Mouse (Mus musculus) liver, adult 2 months (tissue): ENCODE results near the gene Sf1. TPM values are rescaled to one million over a fixed set of nuclear protein-coding genes. Genes with fewer than 3 reads are reported as not detected.

Source experiments
- DNase-seq: peaks from one replicate; pipeline ENCODE4 v3.0.0-alpha.2; 2011; ENCODE audit warnings: low read depth, low spot score; ENCODE audit errors: extremely low read depth
- H3K27ac ChIP-seq: fragments of 200-500 bp; replicated peaks from 2 replicates; pipeline ENCODE4 v1.5.1; 2012; ENCODE audit warnings: low read depth, mild to moderate bottlenecking, control low read depth, inconsistent platforms, low read length; ENCODE audit not compliant: insufficient read depth
- H3K27me3 ChIP-seq: fragments of 200-500 bp; 2 replicates; pipeline ENCODE4 v1.6.1; 2012; ENCODE audit warnings: mild to moderate bottlenecking, moderate library complexity, low read length, inconsistent platforms; ENCODE audit not compliant: control insufficient read depth, insufficient read depth
- H3K36me3 ChIP-seq: fragments of 200-500 bp; 2 replicates; pipeline ENCODE4 v1.6.1; 2012; ENCODE audit warnings: low read length, inconsistent platforms; ENCODE audit not compliant: control insufficient read depth, insufficient read depth
- H3K4me1 ChIP-seq: fragments of 200-500 bp; 2 replicates; pipeline ENCODE4 v1.6.1; 2011; ENCODE audit warnings: low read length; ENCODE audit not compliant: control insufficient read depth, insufficient read depth
- H3K4me3 ChIP-seq: fragments of 200-500 bp; 2 replicates; pipeline ENCODE4 v1.5.1; 2011; ENCODE audit warnings: low read depth, mild to moderate bottlenecking, control low read depth, low read length, moderate library complexity; ENCODE audit not compliant: insufficient read depth
- H3K79me2 ChIP-seq: fragments of 200-500 bp; 2 replicates; pipeline ENCODE4 v1.6.1; 2012; ENCODE audit warnings: inconsistent platforms, mild to moderate bottlenecking, low read length, moderate library complexity; ENCODE audit not compliant: control insufficient read depth, insufficient read depth
- H3K9ac ChIP-seq: fragments of 200-500 bp; 2 replicates; pipeline ENCODE4 v1.6.1; 2012; ENCODE audit warnings: low read depth, mild to moderate bottlenecking, control low read depth, inconsistent platforms, low read length
- CTCF ChIP-seq: fragments of 200-500 bp; IDR thresholded peaks from 2 replicates; pipeline ENCODE4 v1.5.1; 2011; ENCODE audit warnings: low read depth, low read length, control low read depth
- POLR2A ChIP-seq: fragments of 200-500 bp; IDR thresholded peaks from 2 replicates; pipeline ENCODE4 v1.6.1; 2011; ENCODE audit warnings: low read length, control low read depth; ENCODE audit not compliant: insufficient read depth; ENCODE audit errors: extremely low read depth
- WGBS: fragments of 180-500 bp; shearing (Covaris S2); methylation state at CpG from one replicate; pipeline ENCODE4 v1.1.7; 2018; 5-methylcytosine and 5-hydroxymethylcytosine counted together
- polyA plus RNA-seq: library from polyadenylated mRNA; depleted of rRNA; stranded (reverse); fragments of >200 nt; gene quantifications from 2 replicates; pipeline ENCODE4 v1.2.3, GENCODE M21; 2012
- total RNA-seq: library from RNA; depleted of rRNA; stranded (reverse); fragments of >200 nt; gene quantifications from 2 replicates; pipeline ENCODE4 v1.2.3, GENCODE M21; 2014

Gene Sf1
- total and polyA plus RNA-seq, 2 experiments: 28.5 to 62.8 TPM

GRCm38 (mm10) chr19:6385419-6385818 is 21.9 kb downstream of the Sf1 start:
- 85% methylated on average over 5 of the region's 5 CpGs for WGBS
- no peak overlapping the region for H3K4me3 ChIP-seq

GRCm38 (mm10) chr19:6385821-6386220 is 22.3 kb downstream of the Sf1 start:
- no peaks in the 10 kb centered on the region for H3K36me3 ChIP-seq
- H3K4me3 ChIP-seq: no peak overlapping the region
- DNase-seq: no peak
- H3K79me2 ChIP-seq: no peaks in the 10 kb centered on the region
- H3K9ac ChIP-seq: no peak overlapping the region
- TF ChIP-seq CTCF (no peak), POLR2A (no peak)
- no peaks in the 10 kb centered on the region for H3K27me3 ChIP-seq
- H3K27ac ChIP-seq: no peak overlapping the region
- WGBS: 79% methylated on average over 7 of the region's 7 CpGs
- H3K4me1 ChIP-seq: no peaks in the 10 kb centered on the region

More at GRCm38 (mm10) chr19:6385419-6385818, 21.9 kb downstream of the Sf1 start:
- TF ChIP-seq CTCF (no peak), POLR2A (no peak)
- Histone ChIP-seq H3K9ac (no peak overlapping the region), H3K79me2 (no peaks in the 10 kb centered on the region), H3K27me3 (no peaks in the 10 kb centered on the region), H3K36me3 (no peaks in the 10 kb centered on the region), H3K27ac (no peak overlapping the region), H3K4me1 (no peaks in the 10 kb centered on the region)
- no peak for DNase-seq

DNA sequence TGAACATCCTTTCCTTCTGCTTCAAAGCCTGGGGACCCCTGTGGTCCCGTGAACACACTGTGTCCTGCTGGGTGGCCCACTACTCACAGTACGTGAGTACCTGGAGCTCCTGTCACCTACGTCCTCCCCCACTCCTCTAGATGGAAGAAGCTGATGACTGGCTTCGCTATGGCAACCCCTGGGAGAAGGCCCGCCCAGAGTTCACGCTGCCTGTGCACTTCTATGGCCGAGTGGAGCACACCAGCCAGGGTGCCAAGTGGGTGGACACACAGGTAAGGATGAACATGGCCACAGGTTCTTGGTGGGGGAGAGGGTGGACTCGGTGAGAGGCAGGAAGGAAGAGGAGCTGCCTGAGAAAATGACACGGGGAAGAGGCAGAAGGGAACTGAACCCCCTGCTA is 22.7 kb downstream of the Sf1 start:
- no peak for DNase-seq
- no peak overlapping the region for H3K9ac ChIP-seq
- H3K79me2 ChIP-seq: no peaks in the 10 kb centered on the region
- H3K27me3 ChIP-seq: no peaks in the 10 kb centered on the region
- no peak overlapping the region for H3K27ac ChIP-seq
- 87% methylated on average over 9 of the region's 9 CpGs for WGBS
- H3K4me1 ChIP-seq: no peaks in the 10 kb centered on the region
- no peaks in the 10 kb centered on the region for H3K36me3 ChIP-seq
- TF ChIP-seq POLR2A: no peak
- TF ChIP-seq CTCF: no peak
- no peak overlapping the region for H3K4me3 ChIP-seq

- H3K4me3 ChIP-seq: no peak overlapping the region
- no peaks in the 10 kb centered on the region for H3K36me3 ChIP-seq
- no peak overlapping the region for H3K9ac ChIP-seq
- no peaks in the 10 kb centered on the region for H3K79me2 ChIP-seq
- H3K4me1 ChIP-seq: no peaks in the 10 kb centered on the region
- no peaks in the 10 kb centered on the region for H3K27me3 ChIP-seq
- no peak for TF ChIP-seq CTCF
- TF ChIP-seq POLR2A: no peak
- H3K27ac ChIP-seq: no peak overlapping the region
- WGBS: 85% methylated on average over 13 of the region's 13 CpGs
- DNase-seq: no peak
Measured at GRCm38 (mm10) chr19:6388006-6388405, 24.5 kb downstream of the Sf1 start.

DNA sequence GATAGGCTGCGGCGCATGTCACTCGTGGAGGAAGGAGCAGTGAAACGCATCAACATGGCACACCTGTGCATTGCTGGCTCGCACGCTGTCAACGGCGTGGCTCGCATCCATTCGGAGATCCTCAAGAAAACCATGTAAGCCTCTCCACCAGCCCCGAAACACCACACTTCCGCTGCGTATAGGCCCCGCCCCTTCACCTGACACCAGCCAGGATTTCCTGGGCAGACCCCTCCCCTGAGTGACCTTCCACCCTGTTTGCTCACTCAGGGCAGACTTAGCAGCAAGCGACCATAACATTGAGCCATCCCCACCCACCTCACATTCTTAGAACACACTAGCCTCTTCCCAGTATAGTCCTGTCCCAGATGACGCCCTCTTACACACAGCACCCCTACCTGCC is 26.3 kb downstream of the Sf1 start:
- H3K27ac ChIP-seq: no peak overlapping the region
- no peak overlapping the region for H3K9ac ChIP-seq
- WGBS: 16% methylated on average over 16 of the region's 16 CpGs
- H3K4me1 ChIP-seq: no peaks in the 10 kb centered on the region
- no peak for DNase-seq
- H3K4me3 ChIP-seq: no peak overlapping the region
- H3K36me3 ChIP-seq: no peaks in the 10 kb centered on the region
- H3K79me2 ChIP-seq: no peaks in the 10 kb centered on the region
- H3K27me3 ChIP-seq: no peaks in the 10 kb centered on the region
- TF ChIP-seq POLR2A: no peak
- no peak for TF ChIP-seq CTCF

DNA sequence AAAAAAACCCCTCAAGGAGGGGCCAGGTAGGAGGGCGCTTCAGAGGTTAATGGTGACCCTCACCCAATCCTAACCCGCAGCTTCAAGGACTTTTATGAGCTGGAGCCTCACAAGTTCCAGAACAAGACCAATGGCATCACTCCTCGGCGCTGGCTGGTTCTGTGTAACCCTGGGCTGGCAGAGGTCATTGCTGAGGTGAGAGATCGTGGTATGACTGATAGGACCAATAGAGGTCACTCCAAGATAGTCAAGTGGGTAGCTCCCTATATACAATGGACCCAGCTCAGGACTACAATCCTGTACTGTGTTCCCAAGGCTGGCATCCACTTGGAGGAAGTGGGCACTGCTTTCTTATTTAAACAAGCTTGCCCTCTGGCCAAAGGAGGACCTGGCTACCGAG is 26.8 kb downstream of the Sf1 start:
- Histone ChIP-seq H3K4me3 (no peak overlapping the region), H3K36me3 (no peaks in the 10 kb centered on the region), H3K79me2 (no peaks in the 10 kb centered on the region), H3K27ac (no peak overlapping the region), H3K9ac (no peak overlapping the region), H3K4me1 (no peaks in the 10 kb centered on the region), H3K27me3 (no peaks in the 10 kb centered on the region)
- DNase-seq: no peak
- TF ChIP-seq POLR2A (no peak), CTCF (no peak)
- WGBS: 39% methylated on average over 6 of the region's 6 CpGs
